ENCODE assay signal across 7 mouse cellular contexts in genomic region chr10:75151311-75151710, GRCm38 (mm10).
DNase-seq lines count a peak whose midpoint lies in the region; ATAC-seq and TF ChIP-seq lines count a peak whose summit lies in the region.

No protein-coding gene starts in this region.

- H3K27me3 ChIP-seq in intestine, embryonic 15.5 days (replicated peaks): no peaks in the 10 kb centered on the region

- no peak for TF ChIP-seq POLR2A in cortical plate, adult 2 months (IDR thresholded peaks at IDR 0.05; ENCODE audit: extremely low read depth, insufficient read depth, low read length)

- peak; percentile 58 for ATAC-seq in intestine, embryonic 15.5 days

- no peaks in the 10 kb centered on the region for H3K4me1 ChIP-seq in cortical plate, adult 2 months (ENCODE audit: control insufficient read depth, insufficient read depth, low read length)
- H3K4me1 ChIP-seq in intestine, embryonic 15.5 days (replicated peaks): no peaks in the 10 kb centered on the region

- DNase-seq in adrenal gland, adult 18-20 months (ENCODE audit: low spot score in 2 of 2): peak; percentile 51 to 71
- peak; percentile 46 for DNase-seq in gastrocnemius, postnatal 25 days
- peak; percentile 57 to 89 for DNase-seq in left cerebral cortex, adult 9 months (ENCODE audit: low spot score in 2 of 2)
- DNase-seq in mesoderm, embryonic 11.5 days (ENCODE audit: low read depth, low spot score): peak; percentile 85
- peak; percentile 49 for DNase-seq in right cerebral cortex, postnatal 25 days

- H3K36me3 ChIP-seq in intestine, embryonic 15.5 days: peaks cover 12% of the 10 kb centered on the region; the same call in 1 of the 2 replicates

- no peaks in the 10 kb centered on the region for H3K9me3 ChIP-seq in intestine, embryonic 15.5 days

- H3K4me3 ChIP-seq in cortical plate, adult 2 months (ENCODE audit: insufficient read depth, low read length): no peak overlapping the region
- H3K4me3 ChIP-seq in intestine, embryonic 15.5 days (replicated peaks): no peak overlapping the region

- TF ChIP-seq CTCF in cortical plate, adult 2 months (IDR thresholded peaks at IDR 0.05; ENCODE audit: extremely low read depth, insufficient read depth, low read length): peak; percentile 85

- no peak overlapping the region for H3K27ac ChIP-seq in cortical plate, adult 2 months (ENCODE audit: insufficient read depth, low read length)
- no peak overlapping the region for H3K27ac ChIP-seq in intestine, embryonic 15.5 days

- no peak overlapping the region for H3K4me2 ChIP-seq in intestine, embryonic 15.5 days (replicated peaks)

- no peak overlapping the region for H3K9ac ChIP-seq in intestine, embryonic 15.5 days
